Mouse (Mus musculus) heart, postnatal 0 days (tissue): ENCODE measurements at regions not wholly inside any gene's neighbourhood (a gene's known extent, or its start where the extent isn't known, plus 50 kb on each side); places are given as distances from the start of the nearest gene placed in this dataset.

ENCODE experiments used
- CTCF ChIP-seq: IDR thresholded peaks from 2 replicates; pipeline ENCODE4 v1.5.1; 2016; ENCODE audit warnings: antibody characterized with exemption, control low read depth, low read depth
- EP300 ChIP-seq: IDR thresholded peaks from 2 replicates; pipeline ENCODE4 v1.6.1; 2016; ENCODE audit warnings: antibody characterized with exemption, low read depth

DNA sequence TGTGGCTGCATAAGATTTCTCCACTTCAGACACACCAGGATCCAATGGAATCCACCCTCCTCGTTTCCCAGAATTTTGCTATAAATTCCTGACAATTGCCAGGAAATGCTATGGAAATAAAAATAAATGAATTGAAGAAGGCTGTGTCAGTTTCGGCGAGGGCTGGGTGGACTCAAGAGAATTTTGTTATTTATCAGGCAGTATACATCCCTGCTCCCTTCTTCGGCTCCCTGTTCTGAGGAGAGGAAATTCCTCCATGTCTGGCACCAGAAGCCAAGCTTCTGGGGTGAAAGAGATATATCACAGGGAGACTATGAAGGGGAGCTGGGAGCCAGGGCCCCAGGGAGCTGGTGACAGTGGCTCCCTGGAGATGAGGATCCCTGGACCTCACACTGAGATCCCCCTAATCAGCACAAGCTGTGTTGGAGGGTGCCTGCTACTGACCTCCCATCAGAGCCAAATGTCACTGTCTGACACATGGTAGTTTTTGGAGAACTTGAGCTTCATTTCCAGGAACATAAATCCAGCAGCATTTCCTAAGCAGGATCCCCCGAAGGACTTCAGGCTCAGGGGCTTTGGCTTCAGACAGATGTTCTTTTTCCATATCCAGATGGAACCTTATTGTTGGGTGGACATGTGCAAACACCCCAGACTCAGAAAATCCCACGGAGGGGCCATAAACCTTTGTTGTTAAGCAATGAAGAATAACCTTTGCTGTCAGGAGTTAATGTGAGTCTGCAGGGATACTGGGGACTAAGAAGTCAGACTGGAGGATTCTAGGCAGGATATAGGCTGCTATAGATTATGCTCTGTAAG is 248.4 kb upstream of the Igfbp3 start:
- no peak for TF ChIP-seq CTCF
- TF ChIP-seq EP300 = no peak
